Mouse (Mus musculus) heart, adult 2 months (tissue): ENCODE results near the gene Fjx1. TPM values are rescaled to one million over a fixed set of nuclear protein-coding genes. Genes with fewer than 3 reads are reported as not detected.
A peak's percentile ranks its signal among the peaks of the same experiment; 100 is the strongest.

Source experiments
- DNase-seq, 2 experiments: peaks; one replicate each; pipeline ENCODE4 v3.0.0; 2021
- H3K27ac ChIP-seq: fragments of 200-600 bp; 2 replicates; pipeline ENCODE4 v1.8.1; 2022
- H3K27me3 ChIP-seq: fragments of 200-500 bp; 2 replicates; pipeline ENCODE4 v1.6.1; 2012; ENCODE audit warnings: mild to moderate bottlenecking, low read length, inconsistent platforms, mixed read lengths; ENCODE audit not compliant: control insufficient read depth, insufficient read depth
- H3K36me3 ChIP-seq: fragments of 200-500 bp; 2 replicates; pipeline ENCODE4 v1.6.1; 2012; ENCODE audit warnings: low read length, inconsistent platforms; ENCODE audit not compliant: control insufficient read depth, insufficient read depth
- H3K4me1 ChIP-seq: fragments of 200-500 bp; 2 replicates; pipeline ENCODE4 v1.6.1; 2011; ENCODE audit warnings: low read length; ENCODE audit not compliant: control insufficient read depth, insufficient read depth
- H3K4me3 ChIP-seq: fragments of 200-600 bp; 2 replicates; pipeline ENCODE4 v1.8.1; 2022
- H3K79me2 ChIP-seq: fragments of 200-500 bp; replicated peaks from 2 replicates; pipeline ENCODE4 v1.6.1; 2012; ENCODE audit warnings: mild to moderate bottlenecking, inconsistent platforms, low read length, moderate library complexity, mixed read lengths; ENCODE audit not compliant: control insufficient read depth, insufficient read depth
- H3K9ac ChIP-seq: fragments of 200-500 bp; 2 replicates; pipeline ENCODE4 v1.6.1; 2012; ENCODE audit warnings: low read depth, mild to moderate bottlenecking, control low read depth, inconsistent platforms, low read length, mixed read lengths
- CTCF ChIP-seq: fragments of 200-600 bp; IDR thresholded peaks from 2 replicates; pipeline ENCODE4 v1.8.1; 2022; ENCODE audit warnings: antibody characterized with exemption, mild to moderate bottlenecking, moderate library complexity
- EP300 ChIP-seq: fragments of 200-500 bp; IDR thresholded peaks from 2 replicates; pipeline ENCODE4 v1.6.1; 2011; ENCODE audit warnings: low read depth, low read length, control low read depth; ENCODE audit not compliant: insufficient read depth
- POLR2A ChIP-seq: fragments of 200-500 bp; IDR thresholded peaks from 2 replicates; pipeline ENCODE4 v1.6.1; 2011; ENCODE audit warnings: mild to moderate bottlenecking, low read depth, low read length, control low read depth; ENCODE audit not compliant: insufficient read depth
- WGBS: fragments of 180-500 bp; shearing (Covaris S2); methylation state at CpG from one replicate; pipeline ENCODE4 v1.1.7; 2018; 5-methylcytosine and 5-hydroxymethylcytosine counted together
- intact Hi-C: fragments of 180-260 bp; cut with DNase I; formaldehyde crosslinking; loops from one replicate; pipeline ENCODE4 v1.15.1; 2025
- polyA plus RNA-seq: library from polyadenylated mRNA; depleted of rRNA; stranded (reverse); fragments of >200 nt; gene quantifications from 2 replicates; pipeline ENCODE4 v1.2.3, GENCODE M21; 2012; rRNA removed
- total RNA-seq, 2 experiments: library from RNA; stranded (reverse); gene quantifications; 2 replicates each; pipeline ENCODE4 v1.2.3; 2021

Fjx1 gene
- total and polyA plus RNA-seq, 3 experiments: 0.50 to 0.68 (median 0.57) TPM

DNA sequence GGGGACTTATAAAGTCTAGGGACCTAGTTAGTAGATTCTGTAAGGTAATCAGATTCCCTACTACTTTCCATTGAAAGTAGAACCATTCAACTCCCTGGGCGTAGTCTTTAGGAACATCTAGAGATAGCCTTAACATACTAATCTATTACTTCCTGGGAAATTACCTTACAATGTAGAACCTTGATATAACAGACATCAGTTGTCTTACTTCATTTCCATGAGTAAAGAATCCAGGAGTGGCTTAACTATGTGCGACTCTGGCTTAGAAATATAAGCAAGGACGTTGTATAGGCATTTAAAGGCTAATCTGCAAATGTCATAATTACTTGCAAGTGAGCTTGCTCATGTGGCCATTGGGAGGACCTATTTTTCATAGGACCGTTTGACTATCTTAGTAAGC, 49.0 kb downstream of the Fjx1 start:
- no peak for DNase-seq
- Histone ChIP-seq H3K4me3 (no peak overlapping the region), H3K4me1 (peaks cover 6% of the 10 kb centered on the region), H3K79me2 (peaks cover 6% of the 10 kb centered on the region), H3K9ac (no peak overlapping the region), H3K36me3 (peaks cover 7% of the 10 kb centered on the region), H3K27ac (no peak overlapping the region), H3K27me3 (no peaks in the 10 kb centered on the region)
- no peak for TF ChIP-seq CTCF
- TF ChIP-seq POLR2A: no peak
- no peak for TF ChIP-seq EP300
- intact Hi-C loops: loop anchor here (5.0 kb wide), 3 partner anchors 41 to 311 kb away; no protein-coding TSS in a partner anchor
- WGBS: 80% methylated on average over 4 of the region's 4 CpGs

DNA sequence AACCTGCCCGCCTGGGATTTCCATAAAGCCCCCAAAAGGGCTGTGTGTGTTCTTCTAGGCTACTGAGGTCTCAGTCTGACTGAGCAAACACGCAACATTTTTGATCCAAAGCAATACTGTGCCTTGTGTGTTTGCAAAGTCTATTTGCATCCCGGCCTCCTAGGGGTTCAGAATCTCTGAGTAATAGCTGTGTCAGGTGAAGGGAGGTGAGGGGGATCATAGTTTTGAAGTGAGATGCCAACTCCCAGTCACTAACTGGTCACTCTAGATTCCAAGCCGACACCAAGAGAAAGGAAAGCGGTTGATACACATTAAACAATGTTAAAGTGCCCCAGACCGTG, 51.0 kb downstream of the Fjx1 start:
- Histone ChIP-seq H3K4me1 (peaks cover 6% of the 10 kb centered on the region), H3K9ac (peak overlapping the region; percentile 83), H3K36me3 (peaks cover 12% of the 10 kb centered on the region), H3K79me2 (peaks cover 6% of the 10 kb centered on the region), H3K4me3 (peak overlapping the region; percentile 73), H3K27ac (peak overlapping the region; percentile 84), H3K27me3 (no peaks in the 10 kb centered on the region)
- TF ChIP-seq POLR2A (no peak), EP300 (no peak), CTCF (no peak)
- 20% methylated on average over 6 of the region's 6 CpGs for WGBS
- intact Hi-C loops: loop anchor here (1.0 to 5.0 kb wide), 4 partner anchors 39 to 309 kb away; partner anchors contain the start of gene Ldlrad3
- no peak for DNase-seq

DNA sequence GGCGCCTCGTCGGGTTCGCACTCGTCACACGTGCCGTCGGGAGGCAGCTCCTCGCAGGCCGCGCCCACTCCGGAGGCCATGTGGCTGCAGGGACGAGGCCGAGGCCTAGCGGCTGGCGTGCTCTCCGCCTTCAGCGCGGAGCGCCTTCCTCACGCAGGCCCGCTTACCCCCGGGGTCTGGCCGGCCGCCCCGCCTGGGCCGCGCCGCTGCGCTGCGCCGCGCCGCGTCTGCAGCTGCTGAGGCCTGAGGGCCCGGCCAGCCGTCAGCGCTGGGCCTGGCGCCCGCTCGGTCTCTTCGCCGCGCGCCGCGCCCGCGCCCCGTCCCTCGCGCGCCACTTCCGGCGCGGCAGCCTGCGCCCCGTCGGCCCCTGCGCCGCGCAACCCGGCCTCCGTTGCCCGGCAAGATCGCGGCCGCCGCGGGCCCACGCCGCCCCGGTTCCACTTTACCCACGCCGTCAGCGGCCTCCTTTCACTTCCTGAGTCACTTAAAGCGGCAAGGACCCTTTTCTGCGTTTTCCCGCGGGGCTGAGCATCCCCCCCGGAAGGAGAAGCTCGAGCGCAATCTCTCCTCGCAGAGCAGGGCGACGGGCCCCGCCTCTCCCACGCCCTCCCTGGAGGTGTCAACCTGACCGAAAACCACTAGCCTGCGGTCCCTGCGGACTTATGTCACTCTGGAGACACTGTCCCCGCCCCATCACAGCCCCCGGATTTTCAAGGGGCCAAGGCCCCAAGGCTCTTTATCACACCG, 51.5 kb downstream of the Fjx1 start:
- H3K27me3 ChIP-seq: no peaks in the 10 kb centered on the region
- H3K36me3 ChIP-seq: peaks cover 12% of the 10 kb centered on the region
- H3K79me2 ChIP-seq: peaks cover 6% of the 10 kb centered on the region
- DNase-seq: peak; percentile 88 to 91
- no peak for TF ChIP-seq CTCF
- TF ChIP-seq POLR2A: peak; percentile 54; the same call in 1 of the 2 replicates
- 2% methylated on average over 94 of the region's 94 CpGs for WGBS
- peak overlapping the region; percentile 84 for H3K27ac ChIP-seq
- H3K4me1 ChIP-seq: peaks cover 6% of the 10 kb centered on the region
- intact Hi-C loops: loop anchor here (1.0 to 5.0 kb wide), 4 partner anchors 38 to 308 kb away; partner anchors contain the start of gene Ldlrad3
- H3K4me3 ChIP-seq: peak overlapping the region; percentile 73
- peak overlapping the region; percentile 83 for H3K9ac ChIP-seq

DNA sequence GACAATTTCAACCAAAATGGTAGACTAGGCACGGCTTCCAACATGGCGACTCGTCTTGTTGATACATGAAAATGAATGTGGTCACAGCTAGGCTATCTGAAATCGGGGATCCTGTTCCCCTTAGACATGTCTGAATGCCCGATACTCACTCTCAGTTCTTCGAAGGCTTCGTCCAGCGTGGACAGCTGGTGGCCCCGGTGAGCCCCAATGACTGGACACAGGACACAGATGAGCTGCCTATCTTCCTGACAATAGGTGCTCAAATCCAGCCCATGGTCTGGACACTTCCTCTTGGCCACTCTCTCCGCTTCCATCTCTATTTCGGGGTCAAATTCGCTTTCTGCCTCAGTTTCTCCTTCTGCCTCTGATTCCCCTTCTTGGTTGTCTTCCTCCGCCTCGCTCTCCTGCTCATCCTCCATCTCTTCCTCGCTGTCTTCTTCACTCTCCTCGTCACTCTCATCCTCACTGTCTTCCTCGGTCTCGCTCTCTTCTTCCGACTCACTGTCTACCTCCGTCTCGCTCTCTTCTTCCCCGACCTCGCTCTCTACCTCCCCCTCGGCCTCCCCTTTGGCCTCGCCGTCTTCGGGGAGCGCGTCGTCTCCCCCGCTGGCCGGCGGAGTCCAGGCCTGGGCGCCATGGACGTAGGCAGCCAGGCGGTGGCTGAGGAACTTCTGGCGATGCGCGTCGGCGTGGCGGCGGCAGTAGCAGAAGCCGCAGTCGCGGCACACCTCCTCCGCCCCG, 52.3 kb downstream of the Fjx1 start:
- peaks cover 6% of the 10 kb centered on the region for H3K79me2 ChIP-seq
- peak overlapping the region; percentile 84 for H3K27ac ChIP-seq
- peaks cover 6% of the 10 kb centered on the region for H3K4me1 ChIP-seq
- peak overlapping the region; percentile 73 for H3K4me3 ChIP-seq
- peak in 1 of 2 experiments; percentile 21 for DNase-seq
- H3K27me3 ChIP-seq: no peaks in the 10 kb centered on the region
- H3K9ac ChIP-seq: peak overlapping the region; percentile 83
- WGBS: 38% methylated on average over 48 of the region's 48 CpGs
- intact Hi-C loops: loop anchor here (5.0 kb wide), 3 partner anchors 38 to 308 kb away; no protein-coding TSS in a partner anchor
- H3K36me3 ChIP-seq: peaks cover 12% of the 10 kb centered on the region
- TF ChIP-seq CTCF (0 out of 2 replicates have a peak, but pooled peaks have one; percentile 2), POLR2A (no peak)

Other genes starting within 250 kb of the Fjx1 start
- 10 to 100 TPM; 27.7 to 28.8 TPM for gene Trim44, start 44.7 kb downstream of the Fjx1 start, total RNA-seq
- gene Trim44, start 44.7 kb downstream of the Fjx1 start, polyA plus RNA-seq: 13.0 and 23.6 TPM in 2 replicates
- 1 to 10 TPM; 1.4 to 1.7 TPM for gene Pamr1, start 97.5 kb upstream of the Fjx1 start, total RNA-seq
- gene Pamr1, start 97.5 kb upstream of the Fjx1 start, polyA plus RNA-seq: 4.5 and 7.7 TPM in 2 replicates
- gene Slc1a2, start 206.2 kb upstream of the Fjx1 start, total RNA-seq: under 1 TPM; 0.29 to 0.50 TPM
- gene Slc1a2, start 206.2 kb upstream of the Fjx1 start, polyA plus RNA-seq: 0.12 and 0.76 TPM in 2 replicates